Mouse (Mus musculus) brain, adult 10 weeks (tissue): ENCODE results near the gene Olfr1057. TPM values are rescaled to one million over a fixed set of nuclear protein-coding genes. Genes with fewer than 3 reads are reported as not detected.

Source experiments
- polyA plus RNA-seq: library from polyadenylated mRNA; stranded (reverse); fragments of 350-450 nt; fragmentation: Illumina TruSeq; extraction: RNeasy Lipid Tissue Mini Kit (QIAGEN cat#74804); gene quantifications from one replicate; pipeline ENCODE4 v1.2.3, GENCODE M21; 2015; ENCODE audit warnings: low read depth, low replicate concordance

Olfr1057 gene
- not detected for polyA plus RNA-seq

GRCm38 (mm10) chr2:86378293-86378692 lies at the start of gene Olfr1057:
Olfr1057 (minus strand) TSS chr2:86378393.

DNA sequence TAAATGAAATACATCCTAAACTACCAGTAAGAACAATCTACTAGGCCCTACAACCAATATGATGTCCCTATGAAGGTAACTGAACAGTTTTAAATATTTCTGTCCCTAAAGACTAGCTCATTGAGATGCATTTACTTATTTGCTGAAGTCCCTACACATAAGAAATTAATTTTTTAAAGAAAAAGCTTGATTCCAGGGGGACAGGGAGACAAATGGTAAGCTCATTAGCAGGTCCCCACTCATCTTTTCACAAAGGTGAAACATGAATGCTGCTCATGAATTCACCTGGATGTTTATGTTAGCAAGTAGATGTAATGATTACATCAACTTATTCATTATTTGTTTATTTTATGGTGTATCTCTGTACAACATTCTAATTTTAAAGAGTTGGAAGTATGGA lies 48.5 kb upstream of the Olfr1057 start, which contains the start of gene Olfr1062:
TSS of gene Olfr1062 (minus strand) at position 101 of the 400 bp plus-strand sequence.

DNA sequence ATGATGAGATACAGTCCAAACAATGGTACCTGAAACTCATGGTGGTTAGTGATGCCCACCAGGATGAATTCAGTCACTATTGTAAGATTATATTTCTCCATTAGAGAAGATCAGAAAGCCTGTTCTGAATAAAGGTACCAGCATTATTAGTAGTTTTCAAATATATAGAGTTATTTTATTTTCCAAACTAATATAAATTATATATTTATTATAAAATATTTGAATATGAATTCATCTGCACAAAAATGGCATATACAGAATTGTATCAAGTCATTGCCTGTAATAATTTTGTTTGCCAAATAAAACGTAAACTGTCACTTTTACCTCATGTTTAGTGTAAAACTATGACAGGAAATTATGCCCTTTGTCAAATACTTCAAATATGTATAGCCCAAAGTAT lies 35.8 kb upstream of the Olfr1057 start, which contains the start of gene Olfr1061:
TSS of gene Olfr1061 (minus strand) at position 101 of the 400 bp plus-strand sequence.

GRCm38 (mm10) chr2:86388461-86388860 lies 10.3 kb upstream of the Olfr1057 start, which contains the start of gene Olfr1058:
Olfr1058 (minus strand) TSS chr2:86388561.

DNA sequence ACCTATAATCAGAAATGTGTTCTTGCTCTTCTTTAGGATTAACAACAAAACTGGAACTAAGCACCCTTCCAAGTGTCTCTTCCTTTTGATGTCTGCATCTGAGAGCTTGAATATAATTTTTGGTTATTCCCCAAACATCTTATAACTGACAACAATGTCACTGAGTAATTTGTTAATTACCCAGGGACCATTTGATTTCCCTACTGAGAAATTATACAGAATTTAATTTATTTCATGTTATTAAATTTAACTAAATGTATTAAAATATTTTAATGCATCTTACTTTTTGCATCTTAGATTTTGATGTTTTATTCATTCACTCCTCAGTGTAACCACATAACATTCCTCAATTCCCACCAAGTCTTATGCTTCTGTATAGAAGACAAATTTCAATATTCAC lies 15.8 kb downstream of the Olfr1057 start, which contains the start of gene Olfr1056:
TSS of gene Olfr1056 (minus strand) at position 101 of the 400 bp plus-strand sequence.

GRCm38 (mm10) chr2:86350184-86350583 lies 28.0 kb downstream of the Olfr1057 start, which contains the start of gene Olfr1055:
Olfr1055 (minus strand) TSS chr2:86350284.

DNA sequence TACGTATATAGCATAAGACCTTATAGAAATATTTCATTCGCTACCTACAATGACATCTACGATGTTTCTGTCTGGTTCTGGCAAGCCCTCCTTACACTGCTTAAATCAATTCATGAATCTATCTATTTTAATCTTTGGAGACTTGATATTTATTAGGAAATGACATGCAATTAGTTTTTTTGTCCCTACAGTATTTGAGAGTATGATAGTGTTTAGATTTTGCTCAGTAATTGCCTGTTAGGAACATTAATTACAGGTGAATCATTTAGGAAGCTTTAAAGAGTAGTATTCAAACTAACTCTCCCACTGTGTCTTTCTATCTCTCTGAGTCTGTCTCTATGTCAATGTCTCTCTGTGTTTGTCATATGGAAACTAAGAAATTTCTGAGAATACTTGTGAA lies 42.9 kb downstream of the Olfr1057 start, which contains the start of gene Olfr1054:
TSS of gene Olfr1054 (minus strand) at position 101 of the 400 bp plus-strand sequence.

Other genes with a start within 250 kb of the Olfr1057 start
- gene Olfr1039, start 242.5 kb downstream of the Olfr1057 start, polyA plus RNA-seq, result not detected
- not detected for gene Olfr1040, start 231.7 kb downstream of the Olfr1057 start, polyA plus RNA-seq
- gene Olfr1042, start 216.6 kb downstream of the Olfr1057 start, polyA plus RNA-seq, result not detected
- gene Olfr1043, start 210.9 kb downstream of the Olfr1057 start, polyA plus RNA-seq, result not detected
- gene Olfr1044, start 200.6 kb downstream of the Olfr1057 start, polyA plus RNA-seq, result not detected
- not detected for gene Olfr52, start 192.7 kb downstream of the Olfr1057 start, polyA plus RNA-seq
- not detected for gene Olfr1045, start 175.4 kb downstream of the Olfr1057 start, polyA plus RNA-seq
- not detected for gene Olfr1046, start 159.1 kb downstream of the Olfr1057 start, polyA plus RNA-seq
- gene Olfr1047, start 147.0 kb downstream of the Olfr1057 start, polyA plus RNA-seq, result not detected
- gene Olfr1048, start 138.1 kb downstream of the Olfr1057 start, polyA plus RNA-seq, result not detected
- gene Olfr1049, start 120.1 kb downstream of the Olfr1057 start, polyA plus RNA-seq, result not detected
- gene Olfr1051, start 99.3 kb downstream of the Olfr1057 start, polyA plus RNA-seq, result not detected
- gene Olfr1052, start 85.9 kb downstream of the Olfr1057 start, polyA plus RNA-seq, result not detected
- not detected for gene Olfr1053, start 63.1 kb downstream of the Olfr1057 start, polyA plus RNA-seq
- gene Olfr1054, start 43.0 kb downstream of the Olfr1057 start, polyA plus RNA-seq, result not detected
- not detected for gene Olfr1055, start 28.1 kb downstream of the Olfr1057 start, polyA plus RNA-seq
- gene Olfr1056, start 15.9 kb downstream of the Olfr1057 start, polyA plus RNA-seq, result not detected
- gene Olfr1058, start 10.2 kb upstream of the Olfr1057 start, polyA plus RNA-seq, result not detected
- not detected for gene Olfr1061, start 35.7 kb upstream of the Olfr1057 start, polyA plus RNA-seq
- gene Olfr1062, start 48.4 kb upstream of the Olfr1057 start, polyA plus RNA-seq, result not detected
- not detected for gene Olfr1065, start 72.2 kb upstream of the Olfr1057 start, polyA plus RNA-seq
- gene Olfr1066, start 77.9 kb upstream of the Olfr1057 start, polyA plus RNA-seq, result not detected
- gene Olfr228, start 109.0 kb upstream of the Olfr1057 start, polyA plus RNA-seq, result not detected
- not detected for gene Olfr1076, start 130.1 kb upstream of the Olfr1057 start, polyA plus RNA-seq
- not detected for gene Olfr1079, start 164.1 kb upstream of the Olfr1057 start, polyA plus RNA-seq
- gene Olfr1080, start 179.8 kb upstream of the Olfr1057 start, polyA plus RNA-seq, result not detected
- not detected for gene Olfr1082, start 220.6 kb upstream of the Olfr1057 start, polyA plus RNA-seq